8 mouse cellular contexts compared by ENCODE assay signal in the genomic region with DNA sequence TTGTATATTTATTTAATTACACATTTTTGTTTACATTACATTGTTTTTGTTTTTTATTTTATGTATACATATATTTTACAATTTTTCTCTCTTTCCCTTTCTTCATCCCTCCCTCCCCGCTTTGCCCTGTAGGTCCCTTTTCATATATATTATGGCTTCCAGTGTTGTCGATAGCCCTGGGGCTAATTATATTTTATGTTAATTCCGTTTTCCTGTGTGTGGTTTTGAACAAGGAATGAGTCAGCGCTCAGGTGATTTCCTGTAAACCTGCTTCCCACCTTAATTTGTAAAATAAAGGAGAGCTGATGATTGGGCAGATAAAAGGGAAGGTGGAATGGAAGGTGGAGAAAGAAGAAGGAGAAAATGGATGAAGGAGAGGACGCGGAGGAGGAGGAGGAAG. TPM values are rescaled to one million over a fixed set of nuclear protein-coding genes. Genes with fewer than 3 reads are reported as not detected.
DNase-seq lines count a peak whose midpoint lies in the region; ATAC-seq and TF ChIP-seq lines count a peak whose summit lies in the region.

A gene (plus strand): TSS at position 350 of the 400 bp plus-strand sequence.

- peak within 1 kb of the TSS; percentile 85 for H3K27ac ChIP-seq in lung, embryonic 15.5 days
- H3K27ac ChIP-seq in embryonic facial prominence, embryonic 10.5 days (replicated peaks): peak within 1 kb of the TSS; percentile 95
- peak within 1 kb of the TSS; percentile 98 for H3K27ac ChIP-seq in heart, embryonic 12.5 days (ENCODE audit: poor library complexity, severe bottlenecking)
- peak within 1 kb of the TSS; percentile 79 for H3K27ac ChIP-seq in midbrain, postnatal 0 days (ENCODE audit: low read depth, low read length)

- H3K4me2 ChIP-seq in lung, embryonic 15.5 days: peak within 1 kb of the TSS; percentile 66
- peak within 1 kb of the TSS; percentile 69 for H3K4me2 ChIP-seq in heart, embryonic 12.5 days
- peak within 1 kb of the TSS; percentile 66 for H3K4me2 ChIP-seq in midbrain, postnatal 0 days (ENCODE audit: low read depth, low read length, poor library complexity, severe bottlenecking)

- no peak for DNase-seq in lung, postnatal 25 days (ENCODE audit: low spot score)
- no peak for DNase-seq in embryonic facial prominence, embryonic 10.5 days (ENCODE audit: low spot score)
- no peak for DNase-seq in left cerebral cortex, adult 8-10 months (ENCODE audit: low spot score in 2 of 2)
- DNase-seq in midbrain, postnatal 0 days (ENCODE audit: low spot score): no peak
- no peak for DNase-seq in spleen, adult 12 weeks (ENCODE audit: low spot score)
- DNase-seq in kidney, adult 11 months: no peak

- peaks cover 11% of the 10 kb centered on the region for H3K4me1 ChIP-seq in lung, embryonic 15.5 days
- H3K4me1 ChIP-seq in embryonic facial prominence, embryonic 10.5 days: peaks cover 16% of the 10 kb centered on the region
- H3K4me1 ChIP-seq in heart, embryonic 12.5 days (replicated peaks): peaks cover 7% of the 10 kb centered on the region
- H3K4me1 ChIP-seq in midbrain, postnatal 0 days (ENCODE audit: insufficient read depth, low read length): peaks cover 4% of the 10 kb centered on the region; the same call in 1 of the 2 replicates

- H3K27me3 ChIP-seq in lung, embryonic 15.5 days: no peaks in the 10 kb centered on the region
- no peaks in the 10 kb centered on the region for H3K27me3 ChIP-seq in embryonic facial prominence, embryonic 10.5 days (replicated peaks; ENCODE audit: low read depth, poor library complexity, severe bottlenecking)
- H3K27me3 ChIP-seq in heart, embryonic 12.5 days (replicated peaks): no peaks in the 10 kb centered on the region
- H3K27me3 ChIP-seq in midbrain, postnatal 0 days (ENCODE audit: insufficient read depth, low read length): no peaks in the 10 kb centered on the region

- 79% methylated on average over 6 of the region's 6 CpGs for WGBS in lung, embryonic 15.5 days
- 78% methylated on average over 6 of the region's 6 CpGs for WGBS in embryonic facial prominence, embryonic 10.5 days
- 78% methylated on average over 6 of the region's 6 CpGs for WGBS in heart, embryonic 12.5 days
- 79% methylated on average over 6 of the region's 6 CpGs for WGBS in midbrain, postnatal 0 days

- peaks cover 4% of the 10 kb centered on the region; the same call in 1 of the 2 replicates for H3K36me3 ChIP-seq in lung, embryonic 15.5 days
- H3K36me3 ChIP-seq in embryonic facial prominence, embryonic 10.5 days (replicated peaks): peaks cover 11% of the 10 kb centered on the region
- H3K36me3 ChIP-seq in heart, embryonic 12.5 days: peaks cover 15% of the 10 kb centered on the region
- peaks cover 6% of the 10 kb centered on the region; the same call in 1 of the 2 replicates for H3K36me3 ChIP-seq in midbrain, postnatal 0 days (ENCODE audit: insufficient read depth, low read length)

- H3K9me3 ChIP-seq in lung, embryonic 15.5 days: no peaks in the 10 kb centered on the region
- H3K9me3 ChIP-seq in embryonic facial prominence, embryonic 10.5 days: no peaks in the 10 kb centered on the region
- peaks cover 6% of the 10 kb centered on the region; the same call in 1 of the 2 replicates for H3K9me3 ChIP-seq in heart, embryonic 12.5 days (replicated peaks)
- H3K9me3 ChIP-seq in midbrain, postnatal 0 days (ENCODE audit: low read length): no peaks in the 10 kb centered on the region

- H3K9ac ChIP-seq in lung, embryonic 15.5 days: peak within 1 kb of the TSS; percentile 94
- H3K9ac ChIP-seq in heart, embryonic 12.5 days: peak within 1 kb of the TSS; percentile 98
- H3K9ac ChIP-seq in midbrain, postnatal 0 days (replicated peaks; ENCODE audit: low read length, poor library complexity, severe bottlenecking): peak within 1 kb of the TSS; percentile 97

- H3K4me3 ChIP-seq in lung, embryonic 15.5 days: peak within 1 kb of the TSS; percentile 83
- peak within 1 kb of the TSS; percentile 96 for H3K4me3 ChIP-seq in embryonic facial prominence, embryonic 10.5 days
- peak within 1 kb of the TSS; percentile 98 for H3K4me3 ChIP-seq in heart, embryonic 12.5 days
- peak within 1 kb of the TSS; percentile 61 for H3K4me3 ChIP-seq in midbrain, postnatal 0 days (ENCODE audit: low read depth, low read length)

- no peak for TF ChIP-seq CTCF in midbrain, postnatal 0 days (IDR thresholded peaks at IDR 0.05)

- ATAC-seq in lung, embryonic 15.5 days (ENCODE audit: borderline replicate concordance, extremely low read depth, low FRiP score, low TSS enrichment): no peak
- no peak for ATAC-seq in heart, embryonic 12.5 days (ENCODE audit: insufficient number of reproducible peaks, low FRiP score)
- ATAC-seq in midbrain, postnatal 0 days (ENCODE audit: low FRiP score): no peak

RNA-seq across cellular contexts. Expression of the gene that starts here (rescaled TPM):
- 86.0 and 88.3 TPM in 2 replicates for polyA plus RNA-seq in lung, embryonic 15.5 days (2015; fragmentation: Nextera tagmentation; extraction: Ambion mirVana)
- 103 and 104 TPM in 2 replicates for polyA plus RNA-seq in embryonic facial prominence, embryonic 10.5 days (2016; fragmentation: Nextera tagmentation; extraction: Ambion mirVana)
- 97.7 and 101 TPM in 2 replicates for polyA plus RNA-seq in heart, embryonic 12.5 days (2016; fragmentation: Nextera tagmentation; extraction: Ambion mirVana)
- total RNA-seq in left cerebral cortex, adult 8-10 months (2022): 10 to 100 TPM; 59.1 to 74.9 (median 67.6) TPM
- 395 and 506 TPM in 2 replicates for total RNA-seq in midbrain, postnatal 0 days (2014; rRNA removed)
- 163 and 175 TPM in 2 replicates for polyA plus RNA-seq in midbrain, postnatal 0 days (2015; fragmentation: Nextera tagmentation; extraction: Ambion mirVana)
